Mouse (Mus musculus) liver, embryonic 14.5 days (tissue): ENCODE measurements around the gene Snrpd3. TPM values are rescaled to one million over a fixed set of nuclear protein-coding genes. Genes with fewer than 3 reads are reported as not detected.
A peak's percentile ranks its signal among the peaks of the same experiment; 100 is the strongest.
"Not testable (repeated sequence)": the region's sequence is repeated elsewhere in the genome, so short reads cannot be mapped to it uniquely, and the experiment has no call there.

ENCODE experiments used
- ATAC-seq: fragments of 200-750 bp; cut with Nextera tagmentation; 2 replicates; pipeline ENCODE4 v1.8.0; 2017; ENCODE audit warnings: moderate number of reproducible peaks, mild to moderate bottlenecking, moderate library complexity; ENCODE audit not compliant: insufficient read depth
- DNase-seq, 3 experiments: peaks; one replicate each; pipeline ENCODE4 v3.0.0-alpha.2; 2012 to 2013; ENCODE audit warnings: low read depth in 3 of 3, low spot score in 3 of 3
- H3K27ac ChIP-seq: fragments of 300-500 bp; sonication (generic); 2 replicates; pipeline ENCODE4 v1.5.1; 2014; ENCODE audit warnings: moderate library complexity, mild to moderate bottlenecking, control low read depth, inconsistent platforms
- H3K27me3 ChIP-seq: fragments of 300-500 bp; sonication (generic); 2 replicates; pipeline ENCODE4 v1.6.1; 2014; ENCODE audit warnings: mild to moderate bottlenecking, low read length, moderate library complexity; ENCODE audit not compliant: control insufficient read depth, insufficient read depth
- H3K36me3 ChIP-seq: fragments of 300-500 bp; sonication (generic); replicated peaks from 2 replicates; pipeline ENCODE4 v1.6.1; 2014; ENCODE audit warnings: low read depth; ENCODE audit not compliant: control insufficient read depth, insufficient read depth
- H3K4me1 ChIP-seq, 2 experiments: fragments of 200-500 bp in 1 of 2; fragments of 300-500 bp in 1 of 2; sonication (generic) in 1 of 2; replicated peaks; 2 replicates each; pipeline ENCODE4 v1.6.1; 2012 to 2014; ENCODE audit warnings: antibody characterized with exemption in 1 of 2, inconsistent platforms in 1 of 2, low read length in 1 of 2; ENCODE audit not compliant: control insufficient read depth in 2 of 2, insufficient read depth in 2 of 2
- H3K4me2 ChIP-seq: fragments of 300-500 bp; sonication (generic); 2 replicates; pipeline ENCODE4 v1.6.1; 2014; ENCODE audit warnings: low read depth, mild to moderate bottlenecking, control low read depth, moderate library complexity
- H3K4me3 ChIP-seq, 2 experiments: fragments of 200-500 bp in 1 of 2; fragments of 300-500 bp in 1 of 2; sonication (generic) in 1 of 2; 2 replicates each; pipeline ENCODE4 v1.5.1; 2012 to 2014; ENCODE audit warnings: low read depth in 2 of 2, low read length in 2 of 2, mild to moderate bottlenecking in 2 of 2, control low read depth in 1 of 2, inconsistent platforms in 1 of 2, moderate library complexity in 1 of 2; ENCODE audit not compliant: insufficient read depth in 1 of 2
- H3K9ac ChIP-seq: fragments of 300-500 bp; sonication (generic); replicated peaks from 2 replicates; pipeline ENCODE4 v1.6.1; 2014; ENCODE audit warnings: mild to moderate bottlenecking, control low read depth, moderate library complexity
- H3K9me3 ChIP-seq: fragments of 300-500 bp; sonication (generic); 2 replicates; pipeline ENCODE4 v1.6.1; 2016; ENCODE audit warnings: low read length, mixed read lengths; ENCODE audit not compliant: control insufficient read depth
- CTCF ChIP-seq: IDR thresholded peaks from 2 replicates; pipeline ENCODE4 v1.5.1; 2016; ENCODE audit warnings: antibody characterized with exemption, low read depth, control low read depth
- EP300 ChIP-seq: IDR thresholded peaks from 2 replicates; pipeline ENCODE4 v1.6.1; 2016; ENCODE audit warnings: antibody characterized with exemption, low read depth
- WGBS: fragments of 180-500 bp; shearing (Covaris S2); extraction: QIAGEN DNeasy Blood & Tissue Kit; methylation state at CpG from one replicate; pipeline ENCODE4 v1.1.7; 2014; ENCODE audit not compliant: insufficient replicate concordance; 5-methylcytosine and 5-hydroxymethylcytosine counted together
- polyA plus RNA-seq, 2 experiments: library from polyadenylated mRNA; depleted of rRNA in 1 of 2; stranded (reverse) in 1 of 2; unstranded in 1 of 2; fragments of >200 nt; fragmentation: Nextera tagmentation in 1 of 2; extraction: Ambion mirVana in 1 of 2; gene quantifications; 2 replicates each; pipeline versions ENCODE4 v1.2.1 to v1.2.3; 2012 to 2014

The Snrpd3 gene
- polyA plus RNA-seq, 2 experiments = 60.5 to 82.2 TPM

GRCm38 (mm10) chr10:75516724-75517072 is 653 bp upstream of the Snrpd3 start:
- 0% methylated on average over 12 of the region's 12 CpGs for WGBS
- peak overlapping the region; percentile 97 for H3K27ac ChIP-seq
- peak in 1 of 3 experiments; percentile 15 for DNase-seq
- H3K4me1 ChIP-seq = peaks cover 24 to 37% of the 10 kb centered on the region in 2 experiments
- H3K36me3 ChIP-seq = peaks cover 34% of the 10 kb centered on the region
- peak overlapping the region; percentile 95 to 100 for H3K4me3 ChIP-seq
- no peak for ATAC-seq
- H3K27me3 ChIP-seq = no peaks in the 10 kb centered on the region
- H3K9me3 ChIP-seq = no peaks in the 10 kb centered on the region
- peak overlapping the region; percentile 87 for H3K4me2 ChIP-seq
- peak overlapping the region; percentile 100 for H3K9ac ChIP-seq
- TF ChIP-seq EP300 = no peak
- no peak for TF ChIP-seq CTCF

DNA sequence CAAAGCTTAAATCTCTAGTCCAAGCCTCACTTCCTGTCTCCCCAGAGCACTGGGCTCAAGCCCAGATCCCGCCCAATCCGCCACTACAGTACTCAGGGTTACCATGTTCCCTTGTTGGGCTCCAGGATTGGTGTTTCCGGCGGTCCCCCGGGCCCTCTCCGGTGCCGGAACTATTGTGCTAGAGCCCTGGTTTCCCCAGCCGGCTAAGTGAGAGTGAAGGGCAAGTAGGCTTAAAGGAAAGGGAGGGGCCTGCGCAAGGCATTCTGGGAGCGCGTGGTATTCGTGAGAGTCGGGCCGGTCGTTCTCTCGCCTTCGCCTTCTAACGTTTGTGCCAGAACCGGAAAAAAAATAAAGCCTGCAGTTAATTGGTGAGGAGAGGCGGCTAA is 400 bp downstream of the Snrpd3 start, which contains the start of gene Gucd1:
Gene Gucd1, minus strand, starts transcription at position 215 of the 386 bp plus-strand sequence.
- WGBS = under 1% methylated on average over 20 of the region's 20 CpGs
- Histone ChIP-seq H3K9ac (peak within 1 kb of the TSS; percentile 100), H3K36me3 (peaks cover 24% of the 10 kb centered on the region), H3K9me3 (no peaks in the 10 kb centered on the region), H3K27me3 (no peaks in the 10 kb centered on the region), H3K4me2 (peak within 1 kb of the TSS; percentile 94), H3K4me3 (peak within 1 kb of the TSS; percentile 99 to 100), H3K27ac (peak within 1 kb of the TSS; percentile 97), H3K4me1 (peaks cover 24 to 36% of the 10 kb centered on the region in 2 experiments)
- no peak for TF ChIP-seq CTCF
- TF ChIP-seq EP300 = peak; percentile 47; the same call in 1 of the 2 replicates
- DNase-seq (peak; percentile 94), ATAC-seq (peak; percentile 75)

DNA sequence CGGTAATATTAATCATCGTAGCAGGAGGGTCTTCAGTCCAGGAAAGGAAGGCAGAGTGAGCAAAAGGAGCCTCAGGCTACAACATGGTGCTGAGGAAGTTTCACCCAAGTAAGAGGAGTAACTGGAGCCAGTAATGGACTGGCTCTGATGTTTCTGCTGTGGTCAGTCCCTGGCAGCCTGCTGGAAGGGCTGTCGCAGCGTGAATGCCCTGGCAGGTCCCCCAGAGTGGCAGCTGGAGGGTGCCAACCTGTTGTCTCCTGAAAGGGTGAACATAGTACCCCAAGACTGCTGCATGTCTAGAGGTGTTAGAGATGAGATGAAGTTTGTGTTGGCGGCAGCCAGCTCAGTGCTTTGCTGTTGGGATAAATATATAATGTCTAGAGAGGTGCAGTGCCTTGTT is 3.2 kb downstream of the Snrpd3 start:
- no peaks in the 10 kb centered on the region for H3K9me3 ChIP-seq
- no peak overlapping the region for H3K9ac ChIP-seq
- H3K4me2 ChIP-seq = no peak overlapping the region
- peaks cover 5 to 12% of the 10 kb centered on the region in 2 experiments; a peak in 3 of 4 replicates for H3K4me1 ChIP-seq
- 86% methylated on average over 5 of the region's 5 CpGs for WGBS
- TF ChIP-seq EP300 (no peak), CTCF (no peak)
- DNase-seq = no peak
- no peak overlapping the region for H3K27ac ChIP-seq
- peaks cover 19% of the 10 kb centered on the region for H3K36me3 ChIP-seq
- H3K4me3 ChIP-seq = no peak overlapping the region
- ATAC-seq = no peak
- no peaks in the 10 kb centered on the region for H3K27me3 ChIP-seq

- DNase-seq (no peak), ATAC-seq (no peak)
- Histone ChIP-seq H3K36me3 (peaks cover 19% of the 10 kb centered on the region), H3K9me3 (no peaks in the 10 kb centered on the region), H3K4me2 (no peak overlapping the region), H3K27ac (no peak overlapping the region), H3K4me1 (peaks cover 5 to 8% of the 10 kb centered on the region in 2 experiments; a peak in 3 of 4 replicates), H3K9ac (no peak overlapping the region), H3K27me3 (no peaks in the 10 kb centered on the region), H3K4me3 (no peak overlapping the region)
- TF ChIP-seq CTCF = no peak
- TF ChIP-seq EP300 = no peak
- WGBS = 92% methylated on average over 4 of the region's 4 CpGs
These were observed 4.3 kb downstream of the Snrpd3 start for GRCm38 (mm10) chr10:75521643-75522042.

DNA sequence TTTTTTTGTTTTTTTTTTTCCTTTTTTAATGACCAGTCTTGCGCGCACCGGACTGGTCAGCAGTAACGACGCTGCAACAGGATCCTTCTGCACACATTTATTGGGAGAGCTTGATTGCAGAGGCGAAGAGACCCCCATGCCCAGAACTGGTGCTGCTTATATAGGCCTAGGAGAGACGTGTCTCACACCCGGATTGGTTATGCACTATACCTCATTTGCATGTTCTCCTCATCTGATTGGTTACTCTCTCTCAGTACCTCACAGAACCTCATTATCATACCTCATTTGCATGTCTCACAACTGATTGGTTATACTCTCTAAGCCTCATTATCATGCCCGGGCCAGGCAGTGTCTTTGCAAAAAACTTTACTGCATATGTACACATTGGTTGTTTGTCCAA is 8.1 kb downstream of the Snrpd3 start:
- H3K36me3 ChIP-seq = peaks cover 11% of the 10 kb centered on the region
- not testable (repeated sequence) for H3K4me3 ChIP-seq, H3K9me3 ChIP-seq, H3K4me2 ChIP-seq, H3K4me1 ChIP-seq, DNase-seq, H3K9ac ChIP-seq, ATAC-seq, H3K27ac ChIP-seq, H3K27me3 ChIP-seq
- 87% methylated on average over 9 of the region's 9 CpGs for WGBS
